Mouse (Mus musculus): ENCODE data around the gene Gpcpd1. TPM values are rescaled to one million over a fixed set of nuclear protein-coding genes. Genes with fewer than 3 reads are reported as not detected.

Gpcpd1 gene
- total RNA-seq (2015; ENCODE audit: low replicate concordance) (249 and 306 TPM in 2 replicates), total RNA-seq (2017; ENCODE audit: low replicate concordance) (276 and 286 TPM in 2 replicates)

GRCm38 (mm10) chr2:132587240-132587779, at the start of gene Gpcpd1:
Gene Gpcpd1 (minus strand): TSS chr2:132587729.
- ATAC-seq (replicated peaks; ENCODE audit: low FRiP score, poor library complexity, severe bottlenecking): no peak

GRCm38 (mm10) chr2:132636534-132636933, 49.0 kb upstream of the Gpcpd1 start:
- ATAC-seq (replicated peaks; ENCODE audit: low FRiP score, poor library complexity, severe bottlenecking): no peak

- ATAC-seq (replicated peaks; ENCODE audit: low FRiP score, poor library complexity, severe bottlenecking): no peak
These were observed 41.1 kb upstream of the Gpcpd1 start for GRCm38 (mm10) chr2:132628626-132629025.

- ATAC-seq (replicated peaks; ENCODE audit: low FRiP score, poor library complexity, severe bottlenecking): no peak
These were observed 35.6 kb upstream of the Gpcpd1 start for GRCm38 (mm10) chr2:132623092-132623491.

GRCm38 (mm10) chr2:132617693-132618092, 30.2 kb upstream of the Gpcpd1 start:
- no peak for ATAC-seq (replicated peaks; ENCODE audit: low FRiP score, poor library complexity, severe bottlenecking)

- 0 out of 2 replicates have a peak, but pooled peaks have one; percentile 18 for ATAC-seq (replicated peaks; ENCODE audit: low FRiP score, poor library complexity, severe bottlenecking)
These were observed 26.2 kb upstream of the Gpcpd1 start for GRCm38 (mm10) chr2:132613581-132614188.

GRCm38 (mm10) chr2:132611551-132612233, 24.2 kb upstream of the Gpcpd1 start:
- ATAC-seq (replicated peaks; ENCODE audit: low FRiP score, poor library complexity, severe bottlenecking): no peak

- no peak for ATAC-seq (replicated peaks; ENCODE audit: low FRiP score, poor library complexity, severe bottlenecking)
These were observed 19.9 kb upstream of the Gpcpd1 start for GRCm38 (mm10) chr2:132607141-132608093.

GRCm38 (mm10) chr2:132605795-132606563, 18.4 kb upstream of the Gpcpd1 start:
- ATAC-seq (replicated peaks; ENCODE audit: low FRiP score, poor library complexity, severe bottlenecking): no peak

GRCm38 (mm10) chr2:132604922-132605321, 17.4 kb upstream of the Gpcpd1 start:
- ATAC-seq (replicated peaks; ENCODE audit: low FRiP score, poor library complexity, severe bottlenecking): no peak

- ATAC-seq (replicated peaks; ENCODE audit: low FRiP score, poor library complexity, severe bottlenecking): no peak
These were observed 16.2 kb upstream of the Gpcpd1 start for GRCm38 (mm10) chr2:132603706-132604105.

GRCm38 (mm10) chr2:132601777-132602176, 14.2 kb upstream of the Gpcpd1 start:
- ATAC-seq (replicated peaks; ENCODE audit: low FRiP score, poor library complexity, severe bottlenecking): no peak

GRCm38 (mm10) chr2:132600081-132600480, 12.6 kb upstream of the Gpcpd1 start:
- ATAC-seq (replicated peaks; ENCODE audit: low FRiP score, poor library complexity, severe bottlenecking): no peak

- ATAC-seq (replicated peaks; ENCODE audit: low FRiP score, poor library complexity, severe bottlenecking): no peak
These were observed 11.6 kb upstream of the Gpcpd1 start for GRCm38 (mm10) chr2:132599127-132599526.

- 0 out of 2 replicates have a peak, but pooled peaks have one; percentile 16 for ATAC-seq (replicated peaks; ENCODE audit: low FRiP score, poor library complexity, severe bottlenecking)
These were observed 10.4 kb upstream of the Gpcpd1 start for GRCm38 (mm10) chr2:132597866-132598480.

GRCm38 (mm10) chr2:132597226-132597625, 9.7 kb upstream of the Gpcpd1 start:
- no peak for ATAC-seq (replicated peaks; ENCODE audit: low FRiP score, poor library complexity, severe bottlenecking)

GRCm38 (mm10) chr2:132595601-132596235, 8.2 kb upstream of the Gpcpd1 start:
- ATAC-seq (replicated peaks; ENCODE audit: low FRiP score, poor library complexity, severe bottlenecking): no peak

- no peak for ATAC-seq (replicated peaks; ENCODE audit: low FRiP score, poor library complexity, severe bottlenecking)
These were observed 4.6 kb upstream of the Gpcpd1 start for GRCm38 (mm10) chr2:132592126-132592525.

All from erythroid progenitor cell, adult 5-6 weeks (primary cell).